Mouse (Mus musculus): ENCODE results near the gene Ccdc78.
"Not testable (repeated sequence)": the region's sequence is repeated elsewhere in the genome, so short reads cannot be mapped to it uniquely, and the experiment has no call there.

Ccdc78 gene

DNA sequence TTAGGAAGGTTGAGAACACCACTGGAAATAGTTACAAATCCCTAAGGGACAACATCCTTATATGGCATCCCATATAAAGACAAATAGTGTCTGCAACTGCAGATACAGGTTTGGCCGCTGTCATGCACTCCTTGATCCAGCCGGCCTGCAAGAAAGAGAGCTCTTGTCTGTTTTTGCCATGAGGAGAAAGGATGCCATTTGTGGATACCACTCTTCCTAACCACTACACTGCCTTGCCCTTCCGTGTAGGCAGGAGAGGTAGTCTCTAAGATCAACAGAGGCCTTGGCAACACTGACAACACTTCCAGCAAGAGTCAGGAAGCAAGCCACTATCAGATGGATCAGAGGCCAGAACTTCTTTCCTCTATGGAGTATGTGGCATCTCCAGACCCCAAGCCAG, at the start of gene Ccdc78:
Gene Ccdc78 (plus strand): TSS at position 301 of the 400 bp plus-strand sequence.
- DNase-seq (ENCODE audit: low spot score in 2 of 2), result no peak

DNA sequence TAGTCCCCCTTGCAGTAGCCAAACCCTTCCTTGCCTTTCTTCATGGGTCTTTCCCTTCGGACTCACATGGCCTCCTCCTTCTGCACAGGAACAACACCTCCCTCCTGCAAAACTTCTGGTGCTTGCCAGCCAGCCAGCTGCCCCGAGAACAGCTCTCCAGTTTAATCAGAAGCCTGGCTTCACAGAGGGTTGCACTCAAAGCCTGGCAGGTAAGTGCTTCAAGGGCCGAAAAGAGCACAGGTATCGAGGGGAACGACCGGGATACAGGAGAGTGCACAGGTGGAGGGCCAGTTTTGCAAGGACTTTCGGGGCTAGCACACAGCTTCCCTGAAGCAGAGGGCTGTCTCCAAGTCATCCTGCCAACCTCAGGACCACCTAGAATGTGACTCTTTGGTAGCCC, 47.5 kb upstream of the Ccdc78 start:
- DNase-seq (ENCODE audit: low spot score in 2 of 2), result no peak

DNA sequence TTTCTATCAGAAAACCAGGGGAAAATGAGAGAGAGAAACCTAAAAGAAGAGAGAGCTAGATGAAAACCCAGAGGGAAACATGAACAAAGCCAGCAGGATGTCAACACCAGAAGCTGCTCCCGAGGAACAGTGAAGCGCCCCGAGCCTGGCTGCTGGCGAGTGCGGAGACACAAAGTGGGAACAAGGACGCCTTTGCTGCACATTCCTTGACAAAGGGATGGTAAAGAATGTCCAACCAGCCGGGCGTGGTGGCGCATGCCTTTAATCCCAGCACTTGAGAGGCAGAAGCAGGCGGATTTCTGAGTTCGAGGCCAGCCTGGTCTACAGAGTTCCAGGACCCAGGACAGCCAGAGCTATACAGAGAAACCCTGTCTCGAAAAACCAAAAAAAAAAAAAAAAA, 44.9 kb upstream of the Ccdc78 start:
- DNase-seq (ENCODE audit: low spot score in 2 of 2), result not testable (repeated sequence)

DNA sequence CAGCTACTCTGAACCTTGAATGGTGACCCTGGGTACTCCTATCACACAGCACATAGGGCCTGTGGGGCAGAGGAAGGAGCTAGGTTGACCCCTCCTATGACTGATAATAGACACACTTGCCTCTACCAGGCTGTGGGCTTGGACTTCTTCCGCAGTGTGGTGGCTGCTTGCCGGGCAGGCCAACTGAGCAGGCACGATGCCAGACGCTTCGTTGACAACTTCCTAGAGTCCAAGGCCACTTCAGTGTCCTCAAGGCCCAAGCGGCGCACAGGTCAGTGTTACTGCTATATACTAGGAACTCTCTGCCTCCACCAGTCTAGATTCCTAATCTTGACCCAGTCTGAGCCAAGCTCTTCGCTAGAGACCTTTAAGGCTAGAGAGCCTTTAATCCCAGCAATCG, 42.5 kb upstream of the Ccdc78 start:
- DNase-seq (ENCODE audit: low spot score in 2 of 2), result no peak

DNA sequence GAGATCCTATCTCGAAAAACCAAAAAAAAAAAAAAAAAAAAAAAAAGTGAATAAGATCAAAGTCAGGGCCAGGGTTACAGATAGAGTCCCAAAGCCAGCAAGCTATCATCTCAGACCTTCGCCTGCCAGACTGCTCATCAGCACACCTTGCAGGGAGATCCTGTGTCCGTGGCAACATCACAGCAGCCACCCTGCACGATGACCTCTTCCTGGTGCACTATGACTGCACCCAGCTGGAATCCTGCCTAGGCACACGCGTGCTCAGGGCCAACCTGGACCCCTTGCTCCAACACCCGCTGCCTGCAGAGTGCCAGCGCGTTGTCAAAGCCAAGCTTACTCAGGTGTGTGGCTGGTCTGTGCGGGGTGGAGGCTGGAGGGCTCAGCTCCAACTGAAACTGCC, 42.1 kb upstream of the Ccdc78 start:
- DNase-seq (ENCODE audit: low spot score in 2 of 2), result no peak

DNA sequence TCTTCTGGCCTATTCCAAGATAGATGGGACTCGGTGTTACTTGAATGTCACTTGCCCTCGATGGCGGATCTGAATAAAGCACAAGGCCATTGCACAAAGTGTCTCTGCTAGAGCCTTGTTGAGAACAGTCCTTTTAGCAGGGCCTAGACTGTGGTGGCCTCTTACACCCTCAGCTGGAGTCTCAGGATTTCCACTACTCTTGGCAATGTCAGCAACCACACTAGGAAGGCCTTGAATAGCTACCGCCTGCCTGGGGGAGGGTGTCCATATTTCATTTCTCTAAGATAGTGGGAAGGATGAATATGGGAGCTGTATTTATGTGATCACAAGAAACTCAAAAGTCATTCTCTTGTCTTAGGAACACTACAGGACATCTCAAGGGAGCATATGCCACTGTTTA, 38.1 kb upstream of the Ccdc78 start:
- no peak for DNase-seq (ENCODE audit: low spot score in 2 of 2)

DNA sequence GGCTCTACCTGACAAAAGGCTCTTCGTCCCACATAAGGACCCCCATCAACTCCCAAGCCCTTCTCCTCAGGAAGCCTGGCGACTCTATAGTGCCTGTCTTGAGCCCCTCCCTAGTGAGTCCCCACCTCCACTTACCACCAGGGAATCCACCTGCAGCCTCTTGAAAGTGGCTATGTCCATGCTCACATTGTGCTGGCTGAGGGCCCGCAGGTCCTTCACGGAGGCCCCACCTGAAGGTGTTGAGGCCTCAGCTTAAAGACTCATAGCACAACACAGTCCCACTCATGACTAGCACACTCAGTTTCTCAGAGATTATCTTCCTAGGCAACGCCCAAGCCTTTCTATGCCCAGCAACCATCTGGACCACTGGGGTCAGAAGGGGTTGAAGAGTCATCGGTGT, 37.1 kb upstream of the Ccdc78 start:
- no peak for DNase-seq (ENCODE audit: low spot score in 2 of 2)

DNA sequence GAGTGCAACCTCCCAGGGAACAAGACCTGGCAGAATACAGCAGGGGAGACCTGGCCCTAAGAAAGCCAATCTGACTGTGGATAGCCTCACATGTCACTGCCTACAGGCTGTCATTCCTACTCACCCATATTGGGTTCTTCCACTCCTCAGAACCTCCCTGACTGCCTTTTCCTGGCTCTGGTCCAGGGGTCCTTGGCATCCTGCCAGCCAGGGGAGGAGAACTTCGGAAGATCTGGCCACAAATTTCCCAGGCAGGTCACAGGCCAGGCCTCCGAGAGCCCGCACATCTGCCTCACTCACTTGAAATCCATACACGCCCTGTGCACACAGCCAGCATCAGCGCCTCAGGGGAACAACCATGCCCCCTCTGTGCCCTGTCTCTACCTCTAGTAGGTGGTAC, 34.9 kb upstream of the Ccdc78 start:
- peak in 1 of 2 experiments; percentile 36 for DNase-seq (ENCODE audit: low spot score in 2 of 2)

DNA sequence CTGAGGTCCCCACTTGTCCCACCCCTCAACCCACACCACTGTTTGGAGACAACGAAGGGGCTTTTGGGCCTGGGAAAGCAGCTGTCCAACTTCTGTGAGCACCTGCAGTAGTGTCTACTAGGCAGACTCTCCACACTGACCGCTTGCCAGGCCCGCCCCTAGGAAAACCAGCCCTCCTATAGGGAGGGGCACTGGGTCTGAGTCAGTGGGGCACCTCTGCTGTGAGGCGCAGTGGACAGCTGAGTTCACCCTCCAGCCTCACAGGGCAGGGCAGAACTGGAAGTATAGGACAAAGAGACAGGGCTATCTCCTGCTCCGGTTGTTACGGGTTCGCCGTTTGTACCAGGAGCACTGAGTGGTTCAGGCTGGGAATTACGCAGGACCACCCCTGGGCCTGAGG, 32.1 kb upstream of the Ccdc78 start, which contains the start of gene Msln:
Gene Msln (minus strand): TSS at position 138 of the 400 bp plus-strand sequence.
- DNase-seq (ENCODE audit: low spot score in 2 of 2), result no peak

DNA sequence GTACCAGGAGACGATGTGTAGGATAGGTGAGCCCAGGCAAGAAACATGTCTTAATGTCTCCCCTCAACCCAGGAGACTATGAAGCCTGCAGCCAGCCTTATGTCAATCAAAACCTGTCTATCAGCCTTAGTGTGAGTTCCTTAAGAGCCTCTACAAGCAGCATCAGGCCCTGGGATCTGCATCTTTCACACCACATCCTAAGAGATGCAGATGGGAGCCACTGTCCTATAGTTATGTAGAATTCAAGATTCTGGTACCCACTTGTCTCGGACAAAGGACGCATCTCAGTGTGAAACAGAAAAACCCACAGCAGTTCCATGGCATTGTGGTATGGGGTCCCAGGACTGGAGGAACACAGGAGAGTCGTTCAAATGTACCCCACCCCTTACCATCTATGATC, 31.3 kb upstream of the Ccdc78 start:
- DNase-seq (ENCODE audit: low spot score in 2 of 2), result no peak

DNA sequence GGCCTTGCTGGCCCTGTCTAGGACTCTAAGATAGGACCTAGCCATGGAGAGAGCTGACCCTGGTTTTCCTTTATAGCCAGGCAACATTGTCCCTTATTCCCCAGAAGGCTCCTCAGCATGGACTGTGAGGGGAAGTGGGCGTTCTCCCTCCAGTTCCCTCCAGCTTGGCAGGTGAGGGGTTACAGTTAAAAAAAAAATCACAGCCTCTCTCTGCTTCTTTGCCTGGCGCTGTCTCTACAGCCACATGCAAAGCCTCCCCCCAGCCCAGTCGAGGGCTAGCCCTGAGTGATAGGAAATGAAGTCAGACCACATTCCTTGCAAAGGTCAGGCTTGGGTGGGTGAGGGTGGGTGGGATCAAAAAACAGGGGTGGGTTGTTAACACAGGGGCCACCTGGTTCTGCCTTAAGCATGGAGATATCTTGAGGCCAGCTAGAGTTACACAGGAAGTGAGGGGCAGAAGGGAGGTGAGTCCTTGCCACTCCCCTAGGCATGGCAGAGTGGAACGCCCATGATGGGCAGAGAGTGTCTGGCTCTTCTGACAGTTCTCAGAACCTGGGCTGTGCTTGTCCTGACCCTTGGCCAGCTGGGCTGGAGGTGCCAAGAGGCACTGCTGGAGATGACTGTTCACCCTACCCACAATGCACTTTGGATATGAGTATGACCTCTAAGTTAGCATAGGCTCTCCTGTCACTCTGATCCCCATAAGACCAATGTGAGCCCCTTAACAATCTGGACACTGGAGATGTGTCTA, 30.6 kb upstream of the Ccdc78 start:
- DNase-seq (ENCODE audit: low spot score in 2 of 2), result no peak

DNA sequence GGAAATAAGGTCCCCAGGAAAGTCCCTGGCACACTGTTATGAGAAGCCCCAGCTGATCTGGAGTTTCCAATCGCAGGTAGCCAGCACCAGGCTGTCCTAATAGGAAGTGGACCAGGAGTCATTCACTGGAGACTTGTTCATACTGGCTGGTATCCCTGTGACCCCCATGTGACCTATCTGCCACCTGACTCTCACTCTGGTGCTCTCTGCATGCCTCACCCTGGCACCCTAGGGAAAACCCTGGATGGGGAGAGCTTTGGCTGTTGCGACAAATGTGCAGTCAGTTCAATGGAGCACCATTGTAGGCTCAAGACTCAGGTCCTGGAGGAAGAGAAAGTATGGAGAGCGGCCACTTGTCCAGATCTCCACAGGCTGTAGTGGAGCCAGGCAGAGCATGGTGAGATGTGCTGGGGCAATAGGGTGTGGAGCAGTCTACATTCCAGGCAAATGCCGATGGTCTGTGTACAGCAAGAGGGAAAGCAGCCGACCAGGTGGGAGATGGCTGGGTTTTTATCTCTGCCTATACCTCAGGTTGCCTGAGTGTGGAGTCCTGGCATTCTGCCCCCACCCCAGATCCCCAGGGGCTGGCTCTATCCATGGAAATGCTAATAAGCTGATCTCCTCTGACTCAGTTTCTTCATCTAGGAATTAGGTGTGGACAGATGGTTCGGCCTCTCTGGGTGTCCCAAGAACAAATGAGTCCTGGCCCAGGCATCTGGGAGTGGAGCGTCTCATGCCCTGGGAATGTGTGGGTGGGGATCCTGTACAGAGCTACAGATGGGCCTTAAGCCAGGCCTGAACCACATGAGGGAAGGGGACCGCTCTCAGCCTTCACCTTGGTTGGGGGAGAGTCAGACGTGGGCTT, 29.8 kb upstream of the Ccdc78 start:
- no peak for DNase-seq (ENCODE audit: low spot score in 2 of 2)

DNA sequence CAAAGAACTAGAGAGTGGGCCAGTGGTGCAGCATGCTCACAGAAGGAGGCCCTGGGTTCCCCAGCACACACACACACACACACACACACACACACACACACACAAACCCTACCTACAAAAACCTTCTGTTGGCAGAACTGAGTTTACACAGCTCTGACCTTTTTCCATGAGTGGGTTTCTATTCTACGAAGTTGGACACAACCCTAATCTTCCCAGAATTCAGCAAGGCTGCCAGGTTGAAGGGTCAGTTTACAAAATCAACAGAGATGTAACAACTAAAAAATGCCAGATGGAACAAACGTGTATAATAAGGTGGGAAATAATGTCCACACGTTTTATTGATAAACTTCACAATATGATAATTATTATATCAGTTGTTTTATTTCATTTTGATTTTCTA, 28.7 kb upstream of the Ccdc78 start:
- DNase-seq (ENCODE audit: low spot score in 2 of 2), result no peak

DNA sequence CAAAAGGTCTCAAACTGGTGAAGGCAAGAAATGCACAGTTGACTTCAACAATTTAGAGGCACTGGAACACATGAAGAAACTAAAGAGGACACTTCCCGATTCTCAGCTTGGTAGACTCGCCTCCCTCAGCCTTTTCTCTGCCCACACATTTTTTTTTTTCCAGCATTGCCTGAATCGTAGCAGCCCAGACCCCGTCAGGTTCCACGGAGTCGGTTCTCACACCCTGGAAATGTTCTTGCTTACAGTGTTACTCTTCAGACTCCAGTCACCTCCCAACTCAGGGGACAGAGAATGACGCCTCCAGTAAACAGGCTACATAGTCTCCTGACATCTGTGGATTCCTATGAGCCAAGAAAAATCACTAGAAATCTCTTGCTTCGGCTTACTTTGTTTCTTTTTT, 26.2 kb upstream of the Ccdc78 start:
- DNase-seq (ENCODE audit: low spot score in 2 of 2), result no peak

DNA sequence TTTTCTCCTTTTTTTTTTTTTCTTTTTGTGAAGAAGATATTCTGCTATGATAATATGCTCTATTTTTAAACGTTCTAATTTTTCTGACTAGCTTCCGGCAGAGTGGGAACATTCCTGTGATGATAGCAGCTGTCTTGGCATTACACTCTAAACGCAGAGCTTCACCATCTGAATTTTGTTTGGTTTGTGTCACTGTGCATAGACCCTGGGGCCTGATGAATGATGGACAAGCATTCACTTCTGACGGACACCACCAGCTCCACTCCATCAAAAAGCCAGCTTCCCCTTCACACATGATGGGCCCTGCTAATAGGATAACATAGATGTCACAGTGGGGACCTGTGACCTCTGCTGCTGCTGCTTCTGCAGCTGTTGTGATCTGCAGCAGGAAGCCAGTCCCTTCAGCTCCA, 24.8 kb upstream of the Ccdc78 start:
- DNase-seq (ENCODE audit: low spot score in 2 of 2), result no peak

DNA sequence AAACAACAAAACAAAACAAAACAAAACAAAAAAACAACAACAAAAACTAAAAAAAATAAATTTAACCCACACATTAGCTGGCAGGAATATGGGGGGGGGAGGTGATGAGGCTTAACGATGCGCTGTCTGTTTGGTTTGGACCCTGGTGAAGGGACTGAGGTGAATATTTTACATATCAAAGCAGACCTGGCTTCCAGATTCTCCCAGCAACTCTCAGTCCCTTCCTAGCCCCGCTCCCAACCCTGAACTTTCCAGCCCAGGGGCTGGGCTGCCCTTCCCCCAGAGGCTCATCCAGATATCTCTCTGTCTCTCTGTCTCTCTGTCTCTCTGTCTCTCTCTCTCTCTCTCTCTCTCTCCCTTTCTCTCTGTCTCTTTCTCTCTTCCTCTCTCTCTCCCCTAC, 23.8 kb upstream of the Ccdc78 start:
- no peak for DNase-seq (ENCODE audit: low spot score in 2 of 2)

DNA sequence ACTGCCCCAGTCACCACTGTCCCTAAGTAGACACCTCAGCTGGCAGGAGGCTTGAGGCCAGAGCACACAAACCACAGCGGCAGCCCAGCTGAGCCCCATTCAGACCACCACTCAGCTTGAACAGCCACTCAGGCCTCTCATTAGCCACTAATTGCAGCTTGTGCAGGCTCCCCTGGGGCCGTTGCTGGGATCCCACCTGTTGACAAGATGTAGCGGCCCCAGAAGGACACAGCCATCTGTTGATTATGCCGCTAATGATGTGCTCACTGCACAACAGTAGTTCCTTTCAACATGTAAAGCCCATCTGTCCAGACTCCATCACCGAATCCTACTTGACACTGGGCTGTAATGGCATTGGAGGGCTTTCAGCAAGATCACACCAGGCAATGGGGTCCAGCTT, 20.5 kb upstream of the Ccdc78 start:
- no peak for DNase-seq (ENCODE audit: low spot score in 2 of 2)

DNA sequence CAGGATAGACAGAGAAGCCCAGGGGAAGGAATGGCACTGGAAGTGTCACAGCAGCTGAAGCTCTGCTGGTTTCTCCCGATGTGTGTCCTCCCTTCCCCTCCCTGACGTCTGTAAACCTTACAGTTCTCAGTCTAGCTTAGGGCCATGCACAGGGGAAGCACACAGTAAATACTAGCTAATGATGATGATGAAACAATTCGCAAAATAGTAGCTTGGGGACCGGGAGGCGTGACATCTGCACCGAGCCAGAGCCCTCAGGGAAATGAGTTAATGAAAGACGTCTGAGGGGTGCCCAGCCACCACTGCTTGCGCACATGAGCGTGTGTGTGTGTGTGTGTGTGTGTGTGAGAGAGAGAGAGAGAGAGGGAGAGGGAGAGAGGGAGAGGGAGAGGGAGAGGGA, 17.0 kb upstream of the Ccdc78 start:
- DNase-seq (ENCODE audit: low spot score in 2 of 2), result no peak

DNA sequence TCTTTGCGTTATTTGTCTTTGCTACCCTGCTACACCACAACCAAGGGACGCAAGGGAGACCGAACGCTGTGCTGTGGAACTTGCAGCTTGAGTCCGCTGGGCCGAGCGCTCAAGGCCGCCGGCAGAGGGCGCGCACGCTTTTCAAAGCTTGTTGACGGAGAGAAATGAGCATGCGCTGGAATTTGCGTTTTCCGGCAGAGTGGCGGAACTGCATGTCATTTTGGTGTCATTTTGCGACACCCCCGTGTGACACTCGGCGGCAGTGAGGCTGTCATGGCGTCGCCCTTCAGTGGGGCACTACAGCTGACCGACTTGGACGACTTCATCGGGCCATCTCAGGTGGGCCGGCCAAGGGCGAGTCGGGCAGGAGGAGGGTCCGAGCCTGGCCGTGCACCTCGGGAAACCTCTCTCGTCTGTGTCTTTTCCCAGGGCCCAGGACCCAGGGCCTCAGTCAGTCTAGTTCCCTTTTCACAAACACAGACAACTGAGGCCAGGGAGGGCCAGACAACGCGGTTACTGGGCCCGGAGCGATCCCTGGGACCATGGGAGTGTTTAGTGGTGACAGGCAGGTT, 12.7 kb upstream of the Ccdc78 start, which contains the start of gene Narfl:
Gene Narfl (plus strand): TSS at position 228 of the 572 bp plus-strand sequence.
- DNase-seq (ENCODE audit: low spot score in 2 of 2), result peak; percentile 96 to 97

DNA sequence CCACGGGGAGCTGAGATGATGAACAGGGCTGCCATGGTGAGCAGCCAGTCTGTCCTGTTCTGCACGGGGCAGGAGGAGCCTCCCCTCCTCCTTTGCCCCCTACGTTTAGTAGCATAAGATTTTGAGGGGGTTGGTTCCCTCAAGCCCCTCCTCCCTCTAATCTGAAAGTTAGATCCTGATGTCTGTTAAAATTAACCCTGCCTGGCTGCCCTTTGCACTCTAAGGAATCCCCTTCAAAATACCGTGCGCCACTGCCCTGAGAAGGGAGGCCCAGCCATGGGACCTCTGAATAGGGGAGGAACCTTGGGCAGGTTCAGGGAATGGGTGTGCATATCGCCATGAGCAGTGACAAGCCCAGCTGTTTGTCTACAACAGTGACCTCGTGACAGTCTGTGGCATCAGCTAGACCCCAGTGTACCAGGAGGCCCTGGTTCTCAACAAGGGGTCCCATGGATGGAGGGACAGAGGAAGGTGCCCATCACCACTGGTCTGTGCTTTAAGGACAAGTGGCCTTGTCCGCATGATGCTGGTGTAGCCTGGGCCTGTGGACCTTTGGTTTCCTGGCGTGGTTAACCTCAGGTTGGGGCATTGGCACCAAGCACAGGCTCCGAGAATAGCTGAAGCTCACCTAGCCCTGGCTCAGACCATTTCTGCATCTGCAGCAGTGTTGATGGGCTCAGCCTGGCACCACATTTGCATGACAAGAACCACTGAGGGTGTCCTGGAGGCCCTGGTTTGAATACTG, 10.9 kb upstream of the Ccdc78 start:
- DNase-seq (ENCODE audit: low spot score in 2 of 2), result no peak

DNA sequence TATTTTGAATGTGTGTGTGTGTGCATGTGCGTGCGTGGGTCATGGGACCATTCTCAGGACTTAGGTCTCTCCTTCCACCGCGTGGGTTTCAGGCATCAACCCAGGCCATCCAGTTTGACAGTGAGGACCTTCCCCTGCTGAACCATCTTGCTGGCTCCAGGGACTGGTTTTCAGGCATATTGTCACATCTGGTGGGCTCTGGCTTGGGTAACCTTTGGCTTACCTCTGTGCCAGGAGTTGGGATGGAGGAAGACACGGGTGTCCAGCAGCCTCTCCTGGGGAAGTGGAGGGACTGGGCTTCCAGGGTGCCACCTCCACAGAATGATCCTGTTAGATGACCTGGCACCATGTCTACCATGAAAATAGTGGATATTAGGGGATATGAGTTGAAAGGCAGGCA, 8.4 kb upstream of the Ccdc78 start:
- no peak for DNase-seq (ENCODE audit: low spot score in 2 of 2)

DNA sequence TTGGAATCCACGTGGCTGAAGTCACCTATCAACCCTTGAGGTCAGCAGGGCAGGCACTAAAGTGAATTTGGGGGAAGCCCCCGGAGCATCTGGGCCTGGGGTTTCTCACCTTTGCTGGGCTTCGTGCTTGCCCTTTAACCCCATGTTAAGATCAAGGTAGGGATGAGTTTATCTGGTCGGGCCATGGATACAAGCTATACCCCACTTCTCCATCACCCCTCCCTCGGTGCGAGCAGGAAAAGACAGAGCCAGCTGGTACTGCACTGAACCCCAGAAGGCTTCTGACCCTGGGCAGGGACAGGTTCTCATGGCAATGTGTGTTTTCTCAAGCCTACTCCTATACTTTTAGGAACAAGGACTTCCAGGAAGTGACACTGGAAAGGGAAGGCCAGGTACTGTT, 5.0 kb upstream of the Ccdc78 start:
- DNase-seq (ENCODE audit: low spot score in 2 of 2), result no peak

Measured in urinary bladder, postnatal 36 days (tissue).